Mouse (Mus musculus): ENCODE measurements around the gene Oas1f.
A peak's percentile ranks its signal among the peaks of the same experiment; 100 is the strongest.

- TF ChIP-seq ZC3H11A (IDR thresholded peaks at IDR 0.05; ENCODE audit: borderline replicate concordance, low read depth, low read length): peak; percentile 64
- TF ChIP-seq ZNF384 (IDR thresholded peaks at IDR 0.05; ENCODE audit: low read depth, low read length): no peak
- no peak for TF ChIP-seq HCFC1 (IDR thresholded peaks at IDR 0.05; ENCODE audit: borderline replicate concordance, insufficient read depth, low read length)
These were observed 18.2 kb downstream of the Oas1f start for GRCm38 (mm10) chr5:120865336-120865860.

All from ES-E14 (cell line).